Mouse (Mus musculus) thymus, adult 2 months (tissue): ENCODE measurements at regions not wholly inside any gene's neighbourhood (a gene's known extent, or its start where the extent isn't known, plus 50 kb on each side); places are given as distances from the start of the nearest gene placed in this dataset.

Experiments used
- DNase-seq: peaks from one replicate; pipeline ENCODE4 v3.0.0; 2021
- H3K27ac ChIP-seq: fragments of 200-500 bp; 2 replicates; pipeline ENCODE4 v1.5.1; 2012; ENCODE audit warnings: low read length, control low read depth; ENCODE audit not compliant: control insufficient read depth, insufficient read depth
- H3K27me3 ChIP-seq: fragments of 200-500 bp; 2 replicates; pipeline ENCODE4 v1.6.1; 2012; ENCODE audit warnings: mild to moderate bottlenecking, low read length, moderate library complexity, mixed read lengths; ENCODE audit not compliant: control insufficient read depth, insufficient read depth
- H3K36me3 ChIP-seq: fragments of 200-500 bp; 2 replicates; pipeline ENCODE4 v1.6.1; 2012; ENCODE audit warnings: mild to moderate bottlenecking, low read length, moderate library complexity; ENCODE audit not compliant: control insufficient read depth, insufficient read depth
- H3K4me1 ChIP-seq: fragments of 200-500 bp; replicated peaks from 2 replicates; pipeline ENCODE4 v1.6.1; 2012; ENCODE audit warnings: low read length; ENCODE audit not compliant: control insufficient read depth, insufficient read depth
- H3K4me3 ChIP-seq: fragments of 200-500 bp; 2 replicates; pipeline ENCODE4 v1.5.1; 2012; ENCODE audit warnings: mild to moderate bottlenecking, low read length, control low read depth, moderate library complexity; ENCODE audit not compliant: control insufficient read depth, insufficient read depth
- CTCF ChIP-seq: fragments of 200-500 bp; IDR thresholded peaks from 2 replicates; pipeline ENCODE4 v1.5.1; 2012; ENCODE audit warnings: mild to moderate bottlenecking, control low read depth, low read length, moderate library complexity, borderline replicate concordance; ENCODE audit not compliant: control insufficient read depth, poor library complexity, insufficient read depth; ENCODE audit errors: extremely low read depth
- POLR2A ChIP-seq: fragments of 200-500 bp; IDR thresholded peaks from 2 replicates; pipeline ENCODE4 v1.6.1; 2012; ENCODE audit warnings: mild to moderate bottlenecking, low read length, control low read depth, moderate library complexity; ENCODE audit not compliant: control insufficient read depth, poor library complexity, insufficient read depth; ENCODE audit errors: extremely low read depth
- WGBS: fragments of 180-500 bp; shearing (Covaris S2); methylation state at CpG from one replicate; pipeline ENCODE4 v1.1.7; 2018; 5-methylcytosine and 5-hydroxymethylcytosine counted together

DNA sequence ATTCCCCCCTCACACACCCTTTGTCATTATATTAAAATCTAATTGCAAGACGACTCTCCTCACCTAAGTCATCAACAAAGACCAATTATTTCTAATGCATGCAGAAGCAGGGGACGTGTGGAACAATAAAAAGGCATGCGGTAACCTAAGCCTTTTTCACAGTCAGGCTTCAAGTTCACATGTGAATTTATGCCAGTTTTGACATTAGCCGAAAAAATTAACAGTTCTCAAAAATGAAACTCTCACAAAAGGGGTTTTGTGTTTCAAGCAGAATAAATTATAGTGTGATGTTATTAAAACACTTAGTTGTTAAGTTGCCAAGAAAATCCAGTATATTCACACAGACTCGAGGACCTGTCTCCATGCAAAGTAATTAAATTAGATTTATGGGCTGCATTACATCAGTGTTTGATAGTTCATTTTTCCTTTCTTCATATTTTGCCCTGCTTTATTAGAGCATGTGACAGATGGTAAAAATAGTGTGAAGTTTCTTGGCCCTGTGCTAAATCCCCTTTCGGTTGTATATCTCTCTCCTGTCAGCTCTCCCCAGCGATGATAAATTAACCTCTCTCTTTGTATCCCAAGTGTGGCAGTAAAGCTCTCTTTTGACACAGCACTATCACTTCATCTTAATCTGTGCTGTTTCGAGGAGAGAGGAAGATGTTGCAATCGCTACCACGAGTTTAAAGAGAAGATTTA, 287.5 kb upstream of the Zfp703 start:
- Histone ChIP-seq H3K27ac (no peak overlapping the region), H3K4me3 (no peak overlapping the region), H3K4me1 (no peaks in the 10 kb centered on the region), H3K27me3 (no peaks in the 10 kb centered on the region), H3K36me3 (no peaks in the 10 kb centered on the region)
- no peak for DNase-seq
- 60% methylated on average over 10 of the region's 10 CpGs for WGBS
- no peak for TF ChIP-seq CTCF
- no peak for TF ChIP-seq POLR2A

DNA sequence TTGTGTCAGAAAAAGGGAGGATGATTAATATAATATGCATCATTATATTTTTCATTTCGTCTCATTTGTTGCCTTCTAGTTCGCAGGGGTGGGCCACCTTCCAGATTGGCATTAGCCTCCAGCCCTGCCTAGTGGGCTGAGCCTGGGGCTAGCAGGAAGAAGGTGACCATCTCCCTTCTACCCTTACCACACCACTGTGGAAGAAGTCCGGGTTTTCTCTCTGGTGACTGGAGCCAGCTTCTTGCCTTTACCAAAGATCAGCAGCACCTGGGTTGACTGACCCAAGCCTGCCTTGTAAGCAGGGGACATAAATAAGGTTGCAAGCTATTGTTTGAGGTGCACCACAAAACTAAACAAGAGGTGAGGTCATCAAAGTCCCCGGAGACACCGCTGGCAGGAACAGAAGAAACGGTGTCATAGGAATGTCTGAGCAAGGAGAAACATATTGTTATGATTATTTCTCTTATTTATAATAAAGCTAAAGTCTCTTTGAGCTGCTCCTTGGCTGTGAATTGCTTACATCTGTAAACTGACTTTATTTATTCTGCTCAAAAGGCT, 286.9 kb upstream of the Zfp703 start:
- Histone ChIP-seq H3K36me3 (no peaks in the 10 kb centered on the region), H3K4me3 (no peak overlapping the region), H3K4me1 (no peaks in the 10 kb centered on the region), H3K27me3 (no peaks in the 10 kb centered on the region), H3K27ac (no peak overlapping the region)
- TF ChIP-seq CTCF (no peak), POLR2A (no peak)
- no peak for DNase-seq
- WGBS = 74% methylated on average over 6 of the region's 6 CpGs

DNA sequence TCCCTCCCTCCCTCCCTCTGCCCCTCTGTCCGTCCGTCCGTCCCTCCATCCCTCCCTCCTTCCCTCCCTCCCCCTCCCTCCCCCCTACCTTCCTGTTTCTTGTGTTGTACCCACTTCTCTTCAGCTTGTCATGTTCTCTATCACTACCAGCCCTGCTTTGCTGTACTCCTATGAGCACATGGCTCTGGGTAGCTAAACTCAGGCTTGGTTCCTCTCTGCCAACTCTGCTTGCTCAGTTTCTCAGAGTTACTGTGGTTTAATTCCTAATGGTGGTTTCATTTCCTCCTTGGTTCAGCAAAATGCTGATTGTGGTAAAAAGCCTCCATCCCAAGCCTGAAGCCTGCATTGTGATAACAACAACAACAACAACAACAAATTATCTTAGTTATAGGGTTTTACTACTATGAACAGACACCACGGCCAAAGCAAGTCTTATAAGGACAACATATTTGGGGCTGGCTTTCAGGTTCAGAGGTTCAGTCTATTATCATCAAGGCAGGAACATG, 279.5 kb upstream of the Zfp703 start:
- no peak for DNase-seq
- no peaks in the 10 kb centered on the region for H3K36me3 ChIP-seq
- 87% methylated on average over 1 of the region's 4 CpGs for WGBS
- TF ChIP-seq POLR2A (no peak), CTCF (no peak)
- H3K4me1 ChIP-seq = peaks cover 2% of the 10 kb centered on the region
- no peak overlapping the region; the same call in 1 of the 2 replicates for H3K27ac ChIP-seq
- H3K4me3 ChIP-seq = no peak overlapping the region
- no peaks in the 10 kb centered on the region for H3K27me3 ChIP-seq

DNA sequence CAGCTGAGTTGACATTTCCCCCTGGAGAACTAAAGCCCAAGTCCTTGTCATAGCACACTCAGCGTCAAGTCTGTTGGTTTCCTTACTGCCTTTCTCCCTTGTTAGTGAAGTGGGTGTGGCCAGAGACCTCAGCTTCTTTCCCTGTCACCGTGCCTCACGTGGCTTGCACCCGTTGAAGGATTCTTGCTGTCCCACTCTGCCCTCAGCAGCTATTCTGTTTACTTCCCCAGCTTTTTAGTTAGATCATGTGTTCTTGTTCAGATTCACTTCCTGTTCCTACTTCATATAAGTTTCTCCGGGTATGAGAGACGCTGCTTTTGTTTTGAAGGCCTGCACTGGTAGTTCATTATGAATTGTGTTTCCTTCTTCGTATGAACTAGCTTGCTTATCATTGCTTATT, 278.5 kb upstream of the Zfp703 start:
- TF ChIP-seq CTCF (no peak), POLR2A (no peak)

DNA sequence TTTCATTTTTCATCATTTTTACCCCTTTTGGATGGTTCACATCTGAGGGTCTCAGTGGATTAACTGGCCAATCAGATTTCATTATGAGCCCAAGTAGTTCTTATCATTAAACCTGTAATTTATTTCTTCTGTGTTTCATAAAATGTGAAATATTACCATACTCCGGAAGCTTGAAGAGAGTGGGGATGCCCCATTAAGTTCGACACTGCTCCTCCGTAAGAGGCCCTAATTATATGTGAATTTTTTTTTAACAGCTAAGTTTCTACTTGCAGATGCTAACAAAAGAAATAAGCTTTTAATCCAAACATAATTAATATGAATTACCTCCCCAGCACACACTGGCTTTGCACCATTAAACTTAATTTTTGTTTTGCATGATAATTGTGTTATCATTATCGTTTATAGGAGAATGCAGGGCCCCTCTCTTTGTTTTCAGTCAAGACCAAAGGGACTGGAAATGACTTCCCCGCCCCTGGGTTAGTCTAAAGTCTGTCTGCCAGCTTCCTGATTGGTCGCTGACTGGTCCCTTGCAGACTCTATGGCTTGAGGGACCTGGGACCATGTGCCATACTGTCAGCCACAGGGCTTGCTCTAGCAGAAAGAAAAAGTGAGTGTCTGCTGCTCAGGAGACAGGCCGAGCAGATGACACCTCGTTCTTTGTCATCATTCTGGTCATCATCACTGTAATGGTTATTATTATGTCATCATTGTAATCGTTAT, 270.9 kb upstream of the Zfp703 start:
- TF ChIP-seq POLR2A (no peak), CTCF (no peak)
- Histone ChIP-seq H3K4me3 (no peak overlapping the region), H3K4me1 (no peaks in the 10 kb centered on the region), H3K27me3 (no peaks in the 10 kb centered on the region), H3K27ac (no peak overlapping the region), H3K36me3 (no peaks in the 10 kb centered on the region)
- DNase-seq = no peak
- 81% methylated on average over 9 of the region's 9 CpGs for WGBS

More for the DNA sequence above, 278.5 kb upstream of the Zfp703 start:
- DNase-seq = peak; percentile 24
- H3K27ac ChIP-seq = peak overlapping the region; percentile 5; the same call in 1 of the 2 replicates
- 18% methylated on average over 7 of the region's 7 CpGs for WGBS
- no peaks in the 10 kb centered on the region for H3K36me3 ChIP-seq
- no peaks in the 10 kb centered on the region for H3K27me3 ChIP-seq
- H3K4me3 ChIP-seq = no peak overlapping the region
- peaks cover 2% of the 10 kb centered on the region for H3K4me1 ChIP-seq

DNA sequence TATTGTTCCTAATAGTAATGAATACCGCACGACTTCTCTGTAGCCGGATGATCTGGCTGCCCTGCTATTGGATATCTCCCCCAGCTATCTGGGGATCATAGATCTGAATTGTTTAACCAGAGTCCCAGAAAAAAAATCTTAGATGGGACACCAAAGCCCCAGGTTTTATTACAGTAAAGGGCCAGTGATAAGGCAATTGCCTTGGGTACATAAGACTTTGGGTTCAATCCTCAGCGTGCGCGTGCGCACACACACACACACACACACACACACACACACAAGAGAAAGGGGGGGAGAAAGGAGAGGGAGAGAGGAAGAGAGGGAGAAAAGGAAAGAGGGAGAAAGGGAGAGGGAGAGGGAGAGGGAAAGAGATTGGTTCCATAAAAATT, 270.4 kb upstream of the Zfp703 start:
- Histone ChIP-seq H3K27ac (no peak overlapping the region), H3K4me3 (no peak overlapping the region), H3K36me3 (no peaks in the 10 kb centered on the region), H3K27me3 (no peaks in the 10 kb centered on the region), H3K4me1 (no peaks in the 10 kb centered on the region)
- no peak for TF ChIP-seq CTCF
- no peak for TF ChIP-seq POLR2A
- DNase-seq = no peak
- WGBS = 95% methylated on average over 7 of the region's 7 CpGs

DNA sequence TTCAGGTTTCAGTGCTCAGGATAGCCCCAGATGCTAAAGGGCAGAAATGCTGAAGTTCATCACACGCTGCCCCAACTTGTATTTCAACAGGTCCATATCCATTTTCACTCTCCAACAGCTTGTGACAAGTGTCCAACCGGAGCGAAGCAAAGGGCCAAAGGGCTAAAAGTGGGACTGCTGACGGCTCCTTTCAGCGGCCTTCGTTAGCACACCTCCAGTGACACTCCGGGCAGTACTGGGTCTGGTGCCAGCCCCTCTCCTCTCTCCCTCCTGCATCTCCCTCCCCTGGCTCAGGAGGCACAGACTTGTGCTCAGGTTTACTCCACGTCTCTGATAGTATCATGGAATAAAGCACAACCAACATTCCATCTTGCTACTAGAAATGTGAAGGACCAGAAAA, 263.3 kb upstream of the Zfp703 start:
- Histone ChIP-seq H3K27ac (no peak overlapping the region), H3K27me3 (no peaks in the 10 kb centered on the region), H3K4me3 (no peak overlapping the region), H3K4me1 (peaks cover 8% of the 10 kb centered on the region), H3K36me3 (no peaks in the 10 kb centered on the region)
- DNase-seq = no peak
- WGBS = 92% methylated on average over 8 of the region's 8 CpGs
- TF ChIP-seq CTCF (no peak), POLR2A (no peak)
